Mouse (Mus musculus) adrenal gland, adult (tissue): Measurements from ENCODE around the gene Plekhd1.

ENCODE experiments used
- DNase-seq, 2 experiments: peaks; one replicate each; pipeline ENCODE4 v3.0.0; 2022 to 2023; ENCODE audit warnings: low spot score in 1 of 2; ENCODE audit not compliant: inconsistent age in 2 of 2

Plekhd1 gene

GRCm38 (mm10) chr12:80698526-80699143 lies 6.2 kb downstream of the Plekhd1 start:
- DNase-seq: no peak

GRCm38 (mm10) chr12:80699144-80699531 lies 6.7 kb downstream of the Plekhd1 start:
- DNase-seq: no peak

GRCm38 (mm10) chr12:80701332-80701731 lies 8.9 kb downstream of the Plekhd1 start:
- no peak for DNase-seq

DNA sequence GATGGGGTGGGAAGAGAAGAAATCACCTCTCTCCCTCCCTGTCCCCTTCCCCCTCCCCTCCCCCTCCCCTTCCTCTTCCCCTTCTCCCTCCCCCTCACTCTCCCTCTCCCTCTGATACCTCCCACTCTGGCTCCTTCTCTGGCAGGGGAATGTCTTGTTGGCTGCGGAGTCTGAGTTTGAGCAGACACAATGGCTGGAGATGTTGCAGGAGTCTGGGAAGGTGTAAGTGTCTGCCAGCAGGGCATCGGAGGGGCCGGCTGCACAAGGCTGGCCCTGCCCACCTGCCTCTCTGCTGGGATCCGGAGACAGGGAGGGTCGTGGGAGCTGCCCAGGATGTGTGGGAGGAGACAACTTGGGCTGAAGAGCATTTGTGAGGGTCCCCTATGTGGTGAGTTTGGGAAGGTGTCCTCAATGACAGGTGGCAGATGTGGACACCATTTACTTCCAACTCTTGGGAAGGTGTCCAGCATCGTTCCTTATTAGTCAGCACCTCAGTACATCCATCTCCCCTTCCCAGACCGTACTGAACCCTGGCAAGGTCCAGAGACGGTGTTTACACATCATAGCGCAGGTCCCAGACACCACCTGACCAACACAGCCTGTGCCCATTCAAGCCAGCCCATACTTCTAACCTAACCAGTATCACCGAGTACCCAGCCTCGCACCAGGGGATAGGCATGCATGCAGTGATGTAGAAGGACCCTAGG lies 14.0 kb downstream of the Plekhd1 start:
- DNase-seq: no peak

- no peak for DNase-seq
These were observed 14.7 kb downstream of the Plekhd1 start for GRCm38 (mm10) chr12:80706915-80707604.

DNA sequence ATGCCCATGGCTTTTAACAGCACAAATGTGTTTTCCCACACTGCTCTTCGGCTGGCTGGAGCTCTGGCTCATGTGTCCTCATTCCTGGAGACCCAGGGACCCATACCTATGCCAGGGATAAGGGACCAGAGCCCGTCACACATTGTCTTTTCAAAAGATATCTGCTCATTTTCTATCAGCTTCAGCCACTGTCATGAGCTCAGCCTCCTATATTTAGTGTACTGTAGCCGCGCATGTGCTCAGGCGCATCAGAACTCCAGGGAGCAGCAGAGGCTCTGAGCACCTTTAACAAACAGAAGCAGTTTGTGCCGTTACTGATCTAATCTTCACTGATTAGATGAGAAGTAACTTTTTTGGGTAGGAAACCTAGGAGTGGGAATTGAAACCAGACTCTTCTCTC lies 23.5 kb downstream of the Plekhd1 start:
- DNase-seq: no peak

GRCm38 (mm10) chr12:80719141-80719540 lies 26.8 kb downstream of the Plekhd1 start:
- DNase-seq: no peak

- DNase-seq: no peak
These were observed 28.1 kb downstream of the Plekhd1 start for GRCm38 (mm10) chr12:80720507-80720906.

DNA sequence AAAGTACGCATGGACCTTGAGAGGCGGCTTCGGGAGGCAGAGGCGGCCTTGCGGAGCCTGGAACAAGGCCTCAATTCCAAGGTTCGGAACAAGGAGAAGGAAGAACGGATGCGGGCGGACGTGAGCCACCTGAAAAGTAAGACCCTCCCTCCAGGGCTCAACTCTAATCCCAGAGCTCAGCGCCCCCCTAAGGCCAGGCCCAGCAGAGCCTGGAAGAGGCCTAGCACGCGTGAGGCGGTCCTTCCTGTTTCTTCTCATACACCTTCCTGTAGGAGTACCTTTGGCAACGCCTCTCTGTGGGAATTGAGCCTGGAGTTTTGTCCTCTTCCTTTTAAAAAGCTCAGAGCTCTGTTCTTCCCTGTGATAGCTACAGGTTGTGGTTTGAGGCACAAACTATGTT lies 29.1 kb downstream of the Plekhd1 start:
- peak in 1 of 2 experiments; percentile 23 for DNase-seq

DNA sequence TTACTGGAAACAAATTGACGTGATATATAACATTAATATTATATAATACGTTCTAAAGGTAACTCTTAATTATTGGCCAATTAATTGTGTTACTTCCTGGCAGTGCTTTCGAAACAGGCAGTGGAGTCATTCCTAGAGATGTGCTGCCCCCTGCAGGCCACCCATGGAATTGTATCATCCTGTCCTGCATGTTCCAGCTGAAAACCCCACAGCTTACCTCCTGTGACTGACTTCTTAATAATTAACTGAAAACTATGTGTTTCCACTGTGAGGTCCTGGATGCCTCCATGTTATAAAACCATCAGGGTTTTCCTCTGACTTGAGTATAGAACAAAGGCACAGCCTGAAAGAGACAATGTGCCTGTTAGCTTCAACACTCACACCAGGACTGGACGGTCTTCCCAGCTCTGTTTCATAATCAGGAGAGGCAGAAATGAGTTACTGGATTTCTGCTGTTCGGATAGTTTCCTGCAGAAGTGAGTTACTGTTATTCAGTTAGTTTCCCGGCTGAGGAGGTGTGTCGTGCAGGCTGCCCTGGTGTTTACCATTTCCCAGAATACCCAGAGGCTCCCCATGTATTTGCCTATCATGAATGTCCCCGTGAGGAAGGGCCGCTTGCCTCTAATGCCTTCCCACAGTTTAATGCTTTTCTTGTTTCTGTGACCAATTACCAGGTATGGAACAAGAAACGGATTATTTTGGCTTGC lies 32.6 kb downstream of the Plekhd1 start:
- DNase-seq: peak; percentile 70 to 92

DNA sequence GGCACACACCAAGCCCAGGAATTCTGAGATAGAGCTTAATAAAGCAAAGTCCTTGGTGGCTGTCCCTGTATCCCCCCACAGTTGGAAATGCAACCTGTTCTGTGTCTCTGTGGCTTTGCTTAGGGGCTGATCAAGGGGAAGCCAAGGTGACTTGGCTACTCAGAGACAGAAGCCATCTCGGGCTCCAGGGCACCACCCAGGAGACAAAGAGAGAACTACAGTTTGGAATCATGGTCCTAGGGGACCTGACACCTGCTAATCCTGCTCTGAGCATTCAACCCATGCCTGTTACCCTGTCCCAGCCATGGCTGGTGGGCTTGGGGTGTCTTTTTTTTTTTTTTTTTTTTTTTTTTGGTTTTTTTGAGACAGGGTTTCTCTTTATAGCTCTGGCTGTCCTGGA lies 35.8 kb downstream of the Plekhd1 start:
- DNase-seq: no peak

- peak in 1 of 2 experiments; percentile 29 for DNase-seq
These were observed 36.4 kb downstream of the Plekhd1 start for GRCm38 (mm10) chr12:80728814-80729213.

DNA sequence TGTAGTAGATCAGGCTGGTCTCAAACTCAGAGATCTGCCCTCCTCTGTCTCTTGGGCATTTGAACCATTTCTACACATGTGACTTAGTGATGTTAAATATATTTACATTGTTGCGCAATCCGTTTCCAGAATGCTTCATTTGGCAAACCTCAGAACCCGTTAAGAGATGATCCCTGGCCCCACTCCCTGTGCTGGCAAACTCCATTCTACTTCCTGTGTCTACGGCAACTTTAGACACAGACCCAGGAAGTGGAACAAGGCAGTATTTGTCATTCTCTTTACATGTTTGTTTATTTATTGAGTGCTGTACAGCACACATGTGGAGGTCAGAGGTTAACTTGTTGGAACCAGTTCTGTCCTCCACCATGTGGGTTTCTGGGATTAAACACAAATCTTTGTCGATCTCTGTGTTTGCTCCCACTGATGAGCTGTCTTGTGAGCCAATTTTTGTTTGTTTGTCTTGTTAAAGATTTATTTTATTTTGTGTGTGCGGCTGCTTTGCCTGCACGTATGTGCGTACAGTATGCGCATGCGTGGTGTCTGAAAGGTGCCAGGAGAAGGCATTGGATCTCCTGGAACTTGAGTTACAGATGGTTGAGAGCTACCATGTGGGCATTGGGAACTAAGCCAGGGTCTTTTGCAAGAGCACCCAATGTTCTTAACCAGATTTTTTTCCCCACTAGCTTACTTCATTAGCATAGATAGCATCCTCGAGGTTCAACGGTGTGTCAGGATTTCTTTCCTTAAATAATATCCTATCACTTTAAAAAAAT lies 37.6 kb downstream of the Plekhd1 start:
- DNase-seq: no peak

- DNase-seq: peak; percentile 38 to 57
These were observed 38.2 kb downstream of the Plekhd1 start for GRCm38 (mm10) chr12:80730567-80730966.

DNA sequence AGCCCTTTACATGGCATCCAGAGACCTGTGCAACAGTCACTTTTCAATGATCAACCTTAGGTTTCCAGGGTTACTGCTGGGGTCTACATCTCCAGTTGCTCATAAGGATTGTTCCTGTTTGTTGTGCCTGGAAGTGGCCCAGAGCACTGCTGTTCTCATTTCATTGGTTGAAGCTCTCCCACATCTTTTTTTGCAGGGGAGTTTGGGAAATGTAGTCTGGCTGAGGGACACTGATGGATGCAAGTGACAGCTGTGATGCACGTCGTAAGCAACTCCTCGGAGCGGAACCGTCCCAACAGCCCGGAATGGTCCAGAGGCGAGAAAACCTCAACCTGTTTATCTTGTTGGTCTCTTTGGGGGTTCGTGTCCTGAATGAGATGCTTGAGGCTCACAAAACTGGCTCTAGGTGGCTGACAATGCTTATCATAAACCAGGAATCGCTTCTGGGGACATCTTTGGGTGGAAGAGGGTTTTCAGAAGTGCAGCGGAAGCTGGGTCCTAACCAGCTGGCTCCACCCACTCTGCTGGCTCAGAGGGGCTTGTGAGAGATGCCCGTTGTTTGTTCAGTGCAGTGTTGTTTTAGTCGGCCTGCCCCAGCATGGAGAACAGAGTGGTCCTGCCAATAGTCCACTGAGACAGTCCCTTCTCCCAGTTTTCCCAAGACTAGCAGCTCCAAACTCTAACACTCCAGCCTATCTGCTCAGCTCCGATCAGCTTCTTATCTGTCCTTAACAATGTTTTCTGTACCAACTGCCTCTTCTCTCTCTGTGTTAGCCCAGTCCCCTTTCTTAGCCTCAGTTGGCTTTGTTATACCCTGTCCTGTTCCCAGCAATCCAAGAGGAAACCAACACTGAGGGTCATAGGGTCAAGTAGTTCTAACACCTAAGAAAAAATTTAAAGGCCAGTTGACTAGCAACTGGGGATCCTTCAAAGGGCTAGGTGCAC lies 42.4 kb downstream of the Plekhd1 start:
- DNase-seq: no peak

GRCm38 (mm10) chr12:80736464-80737282 lies 44.3 kb downstream of the Plekhd1 start:
- DNase-seq: no peak

DNA sequence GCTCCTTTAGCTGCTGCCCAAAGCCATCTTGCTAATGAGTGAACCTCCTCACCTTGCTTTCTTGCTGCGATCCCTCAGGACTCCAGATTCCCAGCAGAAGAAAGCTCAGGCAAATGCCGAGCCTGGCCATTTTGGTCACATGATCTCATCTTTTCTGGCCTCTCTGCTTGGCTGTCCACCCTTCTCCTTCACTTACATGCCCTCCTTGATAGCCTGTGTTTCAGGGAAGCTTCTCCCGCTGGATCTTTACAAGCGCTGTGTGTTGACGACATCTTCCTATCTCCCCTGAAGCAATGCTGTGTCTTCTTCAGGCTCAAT lies 44.9 kb downstream of the Plekhd1 start:
- no peak for DNase-seq

DNA sequence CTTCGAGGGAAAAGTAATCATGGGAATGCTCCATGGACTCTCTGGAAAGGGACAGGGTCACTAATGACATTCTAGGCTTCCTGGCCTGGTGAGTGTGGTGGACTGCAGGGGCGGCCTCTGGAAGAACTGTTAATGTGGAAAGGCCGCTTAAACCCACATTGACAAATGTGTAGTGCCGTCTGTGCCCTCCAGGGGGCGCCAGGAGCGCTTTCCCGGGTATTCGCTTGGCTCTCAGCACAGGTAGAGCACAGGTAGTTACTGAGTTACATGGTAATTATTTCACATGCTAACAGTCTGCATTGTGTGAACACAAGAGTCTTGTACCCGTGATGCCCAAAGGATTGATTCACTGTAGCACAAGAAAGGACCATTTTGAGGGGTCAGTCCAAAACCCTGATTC lies 47.1 kb downstream of the Plekhd1 start:
- peak in 1 of 2 experiments; percentile 58 for DNase-seq

GRCm38 (mm10) chr12:80744614-80745013 lies 52.2 kb downstream of the Plekhd1 start:
- no peak for DNase-seq
